Mouse (Mus musculus) spleen, postnatal 14 days (tissue): ENCODE measurements around the gene Tctn1.
"Not testable (repeated sequence)": the region's sequence is repeated elsewhere in the genome, so short reads cannot be mapped to it uniquely, and the experiment has no call there.

ENCODE experiments used
- DNase-seq, 2 experiments: peaks; one replicate each; pipeline ENCODE4 v3.0.0; 2021 to 2022; ENCODE audit warnings: low spot score in 2 of 2

Tctn1 gene

DNA sequence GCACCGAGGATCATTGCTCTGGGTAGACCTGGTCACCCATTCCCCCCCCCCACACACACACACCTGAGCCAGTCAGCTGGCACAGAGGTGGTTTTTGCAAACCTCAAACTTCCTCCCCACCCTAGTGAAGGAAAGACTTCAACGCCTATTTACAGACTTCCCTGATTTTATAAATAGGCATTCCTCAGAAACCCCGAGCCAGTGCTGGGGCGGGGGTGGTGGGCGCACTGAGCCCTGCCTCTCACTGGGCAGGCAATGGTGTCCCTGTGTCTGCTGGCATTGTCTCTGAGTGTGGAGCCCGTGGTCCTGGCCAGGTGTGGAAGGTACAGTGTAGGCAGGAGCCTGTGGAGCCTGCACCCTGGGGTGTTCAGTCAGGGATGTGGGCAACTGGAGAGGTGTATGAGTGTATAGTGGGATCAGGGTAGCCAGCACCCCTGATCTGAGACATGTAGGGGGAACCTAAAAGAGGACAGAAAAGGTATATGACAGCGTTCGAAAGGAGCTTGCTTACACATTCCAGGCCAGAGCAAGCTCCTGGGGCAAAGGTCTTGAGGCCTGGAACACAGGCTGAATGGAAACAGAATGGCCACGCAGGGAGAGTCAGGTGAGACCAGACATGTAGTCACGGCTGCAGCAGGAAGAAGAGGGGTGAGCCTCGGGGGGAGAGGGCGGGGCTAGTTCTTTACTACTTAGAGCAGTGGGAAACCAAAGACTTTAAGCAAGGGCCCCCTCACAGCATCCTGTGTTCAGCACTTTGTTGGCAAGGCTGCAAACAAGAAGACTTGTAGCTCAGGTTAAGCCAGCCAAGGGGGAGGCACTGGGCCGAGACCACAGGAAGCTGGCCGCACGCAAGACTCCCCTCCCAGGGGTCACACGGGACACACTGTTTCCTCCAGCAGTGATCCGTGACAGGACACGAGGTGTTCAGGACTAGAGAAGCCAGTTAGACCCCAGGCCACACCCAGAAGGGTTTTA lies 44.3 kb downstream of the Tctn1 start:
- peak; percentile 57 to 65 for DNase-seq

DNA sequence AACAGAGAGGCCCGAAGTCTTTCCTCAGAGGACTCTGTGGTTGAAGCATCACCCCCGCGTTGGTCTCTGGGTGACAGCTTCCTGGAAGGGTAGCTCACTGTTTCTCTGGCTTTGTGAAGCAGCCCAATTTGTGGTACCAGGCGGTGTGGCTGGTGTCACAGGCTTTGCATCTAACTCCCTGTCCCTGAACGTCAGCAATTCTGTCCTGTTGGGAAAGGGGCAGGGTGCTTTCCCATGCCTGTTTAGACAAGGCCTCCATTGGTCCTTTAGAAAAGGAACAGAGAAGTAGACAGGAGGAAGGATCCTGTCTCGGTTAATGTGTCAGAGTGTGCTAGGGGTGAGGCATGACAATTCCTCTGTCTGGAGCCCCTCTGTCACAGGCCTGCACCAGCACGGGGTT lies 45.3 kb downstream of the Tctn1 start:
- DNase-seq: no peak

DNA sequence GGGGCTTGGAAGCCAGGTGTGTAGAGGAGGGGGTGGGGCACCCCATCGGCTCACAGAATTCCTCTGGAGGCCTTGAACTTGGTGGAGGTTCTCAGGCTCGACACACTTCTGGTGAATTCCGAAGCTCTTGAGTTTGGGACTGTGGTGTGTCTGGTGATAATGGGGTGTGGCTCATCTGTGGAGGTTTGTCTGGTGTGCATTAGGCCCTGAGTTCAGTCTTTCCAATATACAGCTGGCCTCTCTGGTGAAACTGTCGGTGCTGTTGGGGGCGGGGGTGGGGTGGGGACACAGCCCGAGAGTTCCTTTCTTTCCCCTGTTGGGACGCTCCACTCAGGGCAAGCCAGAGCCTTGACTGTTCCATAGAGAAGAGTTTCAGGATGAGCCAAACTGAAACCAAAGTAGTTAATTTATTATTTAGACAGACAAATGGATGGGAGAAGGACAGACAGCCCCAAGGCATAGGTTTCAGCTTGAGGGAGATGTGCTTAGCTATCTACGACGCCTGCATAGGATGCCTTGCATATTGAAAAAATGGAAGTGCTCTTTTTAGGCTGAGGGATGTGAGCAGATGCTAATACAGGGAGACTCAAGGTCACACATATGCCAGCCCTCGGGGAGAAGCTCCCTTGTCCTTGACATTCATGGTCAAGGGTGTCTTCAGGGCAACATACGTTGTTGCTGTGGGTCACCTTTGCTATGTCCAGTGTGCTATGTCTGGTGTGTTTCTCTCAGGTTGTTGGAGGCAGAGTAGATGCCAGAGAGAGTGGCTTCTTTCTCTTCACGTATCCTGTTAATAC lies 46.0 kb downstream of the Tctn1 start:
- no peak for DNase-seq

DNA sequence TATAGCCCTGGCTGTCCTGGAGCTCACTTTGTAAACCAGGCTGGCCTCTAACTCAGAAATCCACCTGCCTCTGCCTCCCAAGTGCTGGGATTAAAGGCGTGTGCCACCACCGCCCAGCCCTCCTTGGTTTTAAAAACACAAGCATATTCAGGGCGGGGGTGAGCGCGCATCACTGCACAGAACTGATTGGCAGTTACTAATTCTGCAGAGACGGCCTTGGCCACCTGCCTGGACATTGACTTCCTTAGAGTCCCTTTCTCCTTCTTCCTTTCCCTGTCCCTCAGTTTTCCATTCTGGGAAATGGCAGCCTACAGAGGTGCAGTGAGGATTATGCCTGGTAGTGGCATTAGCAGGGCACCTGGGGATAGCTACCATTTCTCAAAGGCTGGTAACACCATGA lies 46.6 kb downstream of the Tctn1 start:
- DNase-seq: no peak

DNA sequence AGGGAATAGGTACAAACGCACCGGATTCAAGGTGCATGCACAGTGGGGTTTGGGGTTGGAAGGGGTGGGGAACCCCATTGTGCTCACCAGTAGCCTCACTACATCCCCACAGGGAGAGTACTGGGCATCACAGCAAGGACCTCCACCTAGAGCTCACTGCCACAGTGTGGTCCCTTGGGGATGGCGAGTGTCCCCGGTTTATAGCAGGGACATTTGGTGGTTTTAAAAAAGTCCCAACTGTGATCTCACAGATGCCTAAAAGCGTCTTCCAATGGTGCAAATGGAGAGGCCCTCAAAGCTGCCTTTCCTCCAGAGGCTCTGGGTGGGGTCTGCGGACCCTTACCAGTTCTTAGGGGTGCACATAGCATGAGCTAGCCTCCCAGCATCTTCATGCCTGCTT lies 50.4 kb downstream of the Tctn1 start:
- DNase-seq: no peak

DNA sequence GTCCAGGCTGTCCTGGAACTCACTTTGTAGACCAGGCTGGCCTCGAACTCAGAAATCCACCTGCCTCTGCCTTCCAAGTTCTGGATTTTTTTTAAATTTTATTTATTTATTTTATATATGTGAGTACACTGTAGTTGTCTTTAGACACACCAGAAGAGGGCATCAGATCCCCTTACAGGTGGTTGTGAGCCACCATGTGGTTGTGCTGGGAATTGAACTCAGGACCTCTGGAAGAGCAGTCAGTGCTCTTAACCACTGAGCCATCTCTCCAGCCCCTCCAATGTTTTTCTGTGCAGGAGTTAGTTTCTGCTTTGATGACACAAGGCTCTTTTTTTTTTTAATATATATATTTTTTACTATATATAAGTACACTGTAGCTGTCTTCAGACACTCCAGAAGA lies 51.4 kb downstream of the Tctn1 start:
- DNase-seq: not testable (repeated sequence)

DNA sequence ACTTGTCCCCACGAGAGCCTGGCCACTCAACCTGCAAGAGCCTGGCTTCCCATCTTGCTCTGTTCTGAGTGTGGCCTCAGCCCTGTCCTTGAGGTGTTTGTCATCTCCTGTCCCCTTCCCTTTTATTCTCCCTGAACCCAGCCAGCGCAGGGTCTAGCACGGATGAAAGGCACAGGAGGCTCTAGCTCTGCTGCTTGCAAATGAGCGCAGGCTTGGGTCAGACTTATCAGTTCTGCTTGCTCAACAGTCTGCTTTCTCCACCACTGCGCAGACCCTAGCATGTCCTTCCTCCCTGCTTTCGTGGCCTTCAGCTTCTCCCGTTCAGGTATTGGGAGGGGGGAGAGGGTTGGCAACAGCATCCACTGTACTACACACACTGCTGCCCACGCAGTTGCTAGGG lies 52.1 kb downstream of the Tctn1 start:
- DNase-seq: no peak

DNA sequence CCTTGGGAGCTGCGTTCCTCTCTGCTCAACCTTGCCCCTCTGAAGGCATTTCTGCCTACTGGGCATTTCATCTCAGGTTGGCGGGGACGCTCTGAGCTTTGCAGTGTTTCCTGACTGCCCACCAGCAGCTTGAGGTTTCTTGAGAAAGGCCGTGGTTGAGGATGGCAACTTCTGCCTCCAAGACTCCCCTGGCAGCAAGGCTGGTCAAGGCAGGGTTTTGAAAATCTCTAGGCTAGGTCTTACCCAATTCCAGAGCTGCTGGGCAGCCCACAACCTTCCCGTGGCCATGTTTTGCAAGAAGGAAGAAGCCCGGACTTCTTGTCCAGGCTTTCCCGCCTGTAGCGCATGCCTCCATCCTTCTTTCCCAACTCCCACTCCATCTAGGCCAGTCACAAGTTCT lies 53.4 kb downstream of the Tctn1 start:
- DNase-seq: no peak

DNA sequence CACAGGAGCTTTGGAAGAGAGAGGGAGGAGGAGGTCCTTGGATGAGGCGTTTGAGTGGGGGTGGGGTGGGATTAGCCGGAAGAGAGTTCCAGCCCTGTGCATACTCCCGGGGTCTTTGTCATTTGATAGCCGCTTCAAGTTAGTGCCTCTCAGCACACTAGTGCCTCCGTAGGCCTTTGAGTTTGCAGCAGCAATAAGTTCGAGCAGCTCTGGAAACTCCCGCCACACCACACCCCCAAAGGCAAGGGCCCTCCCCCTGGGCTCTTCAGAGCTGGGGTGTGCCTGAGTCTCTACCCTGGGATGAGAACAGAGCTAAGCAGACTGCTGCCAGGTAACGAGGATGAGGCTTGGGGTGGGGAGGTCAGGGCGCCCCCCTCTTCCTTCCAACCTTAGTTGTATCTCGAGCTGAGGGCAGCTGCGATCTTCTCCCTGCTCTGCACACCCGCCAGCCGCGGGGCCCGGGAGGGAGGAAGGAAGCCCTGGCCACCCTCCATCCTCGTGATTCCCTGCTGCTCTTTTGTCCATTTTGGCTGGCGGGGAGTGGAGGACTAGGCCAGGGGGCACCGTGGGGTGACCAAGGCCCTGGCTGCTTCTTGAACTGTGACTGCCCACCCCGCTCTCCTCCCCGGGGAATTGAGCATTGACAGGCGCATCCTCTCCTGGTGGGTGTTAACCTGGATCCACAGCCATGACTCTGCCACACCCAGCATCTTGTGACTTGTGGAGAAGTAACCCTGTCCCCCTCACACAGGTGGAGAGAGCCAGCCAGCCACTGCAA lies 54.5 kb downstream of the Tctn1 start:
- peak; percentile 49 to 53 for DNase-seq

DNA sequence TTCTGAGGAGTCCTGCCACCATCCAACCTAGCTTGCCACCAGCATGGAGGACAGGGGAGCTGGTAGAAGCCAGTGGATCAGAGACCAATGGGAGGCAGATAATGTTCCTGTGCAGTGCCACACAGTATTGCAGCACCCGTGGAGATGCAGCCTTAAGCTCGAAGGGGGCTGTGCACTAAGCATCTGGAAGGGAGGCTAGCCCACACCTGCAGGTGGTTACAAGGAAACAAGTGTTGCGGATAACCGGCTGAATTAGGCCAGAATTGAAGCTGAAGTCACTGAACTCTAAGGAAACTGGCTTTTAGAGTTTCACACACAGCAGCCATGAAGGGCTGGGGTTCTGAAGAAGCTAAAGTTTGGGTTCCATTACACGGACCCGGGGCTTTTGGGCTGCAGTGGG lies 55.4 kb downstream of the Tctn1 start:
- no peak for DNase-seq

DNA sequence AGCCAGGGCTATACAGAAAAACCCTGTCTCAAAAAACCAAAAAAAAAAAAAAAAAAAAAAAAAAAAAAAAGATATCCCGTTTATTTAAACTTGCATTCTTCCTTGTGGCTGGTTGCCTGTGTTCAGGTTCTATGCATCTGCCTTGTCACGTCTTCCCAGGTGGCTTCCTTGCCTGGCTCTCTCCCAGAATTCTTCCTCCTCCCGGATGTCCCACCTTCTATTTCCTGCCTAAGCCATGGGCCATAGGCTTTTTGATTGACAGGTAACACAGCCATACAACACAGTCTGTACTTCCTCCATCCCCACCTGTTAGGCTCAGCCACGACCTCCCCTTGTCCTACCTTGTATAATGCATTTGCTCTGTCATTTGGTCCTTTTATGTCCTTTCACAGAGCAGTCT lies 57.8 kb downstream of the Tctn1 start, which contains the start of gene Hvcn1:
TSS of gene Hvcn1 (plus strand) at position 330 of the 400 bp plus-strand sequence.
- no peak for DNase-seq

DNA sequence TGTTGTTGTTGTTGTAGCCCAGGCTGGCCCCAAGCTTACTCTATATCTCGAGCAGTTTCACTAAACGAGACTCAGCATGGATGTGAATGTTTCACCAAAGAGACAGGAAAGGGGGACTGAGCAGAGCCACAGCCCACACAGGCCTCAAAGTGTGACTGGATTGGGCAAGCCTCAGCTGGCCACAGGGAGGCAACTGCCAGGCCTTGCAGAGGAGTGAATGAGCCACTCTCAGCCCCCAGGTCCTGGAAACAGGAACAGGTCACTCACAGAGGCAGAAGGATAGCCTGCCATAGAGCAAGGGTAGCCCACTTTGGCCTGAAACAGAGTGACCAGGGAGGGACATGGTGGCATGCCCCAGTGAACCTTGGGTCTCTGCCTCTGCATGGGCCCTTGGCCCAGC lies 60.1 kb downstream of the Tctn1 start:
- DNase-seq: no peak

DNA sequence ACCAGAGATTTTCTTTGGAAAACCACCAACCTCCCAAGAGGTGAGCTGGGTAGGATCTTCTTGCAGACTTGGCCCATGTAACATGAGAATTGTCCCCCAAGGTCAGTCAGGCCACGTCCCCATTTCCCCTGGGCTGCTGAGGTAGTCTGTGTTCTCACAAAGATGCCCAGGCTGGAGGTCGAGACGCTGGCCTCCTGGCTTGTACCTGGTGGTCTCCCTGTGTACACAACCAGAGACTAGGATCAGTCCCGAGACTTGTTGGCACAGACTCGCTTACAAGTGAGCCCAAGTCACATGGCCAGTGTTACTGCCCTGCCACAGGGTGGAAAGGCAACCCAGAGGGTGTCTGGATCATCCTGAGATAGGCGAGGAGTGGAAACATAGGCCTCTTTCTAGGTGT lies 62.4 kb downstream of the Tctn1 start:
- DNase-seq: no peak

DNA sequence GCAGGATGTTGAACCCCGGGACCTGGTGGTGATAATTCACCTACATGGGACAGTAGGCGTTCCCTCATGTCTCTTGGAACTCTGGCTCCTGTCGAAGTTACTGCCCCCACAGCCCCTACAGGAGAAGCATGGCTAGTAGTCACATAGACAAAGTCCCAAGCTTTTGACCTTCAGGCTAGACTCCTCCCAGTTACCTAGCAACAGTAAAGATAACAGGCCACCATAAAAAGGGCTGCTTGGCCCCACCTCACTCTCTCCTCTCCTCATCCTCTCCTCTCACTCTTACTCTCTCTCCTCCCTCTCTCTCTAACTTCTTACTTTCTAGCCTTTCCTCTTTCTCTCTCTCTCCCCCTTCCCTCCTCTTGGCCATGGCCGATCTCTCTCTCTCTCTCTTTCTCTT lies 63.4 kb downstream of the Tctn1 start:
- no peak for DNase-seq

DNA sequence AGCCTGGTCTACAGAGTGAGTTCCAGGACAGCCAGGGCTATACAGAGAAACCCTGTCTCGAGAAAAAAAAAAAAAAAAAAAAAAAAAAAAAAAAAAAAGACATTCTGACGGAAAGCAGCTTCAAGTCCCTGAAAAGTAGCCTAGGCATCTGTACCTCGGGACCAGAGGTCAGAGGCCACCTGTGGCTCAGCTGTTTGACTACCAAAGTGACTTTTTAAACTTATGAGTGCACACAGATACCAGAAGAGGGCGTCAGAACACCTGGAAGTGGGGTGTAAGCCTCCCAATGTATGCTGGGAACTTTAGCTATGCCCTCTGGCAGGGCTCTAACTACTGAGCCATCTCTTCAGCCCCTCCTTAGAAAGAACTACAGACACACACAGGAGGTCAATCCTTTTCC lies 71.9 kb downstream of the Tctn1 start:
- no peak for DNase-seq

DNA sequence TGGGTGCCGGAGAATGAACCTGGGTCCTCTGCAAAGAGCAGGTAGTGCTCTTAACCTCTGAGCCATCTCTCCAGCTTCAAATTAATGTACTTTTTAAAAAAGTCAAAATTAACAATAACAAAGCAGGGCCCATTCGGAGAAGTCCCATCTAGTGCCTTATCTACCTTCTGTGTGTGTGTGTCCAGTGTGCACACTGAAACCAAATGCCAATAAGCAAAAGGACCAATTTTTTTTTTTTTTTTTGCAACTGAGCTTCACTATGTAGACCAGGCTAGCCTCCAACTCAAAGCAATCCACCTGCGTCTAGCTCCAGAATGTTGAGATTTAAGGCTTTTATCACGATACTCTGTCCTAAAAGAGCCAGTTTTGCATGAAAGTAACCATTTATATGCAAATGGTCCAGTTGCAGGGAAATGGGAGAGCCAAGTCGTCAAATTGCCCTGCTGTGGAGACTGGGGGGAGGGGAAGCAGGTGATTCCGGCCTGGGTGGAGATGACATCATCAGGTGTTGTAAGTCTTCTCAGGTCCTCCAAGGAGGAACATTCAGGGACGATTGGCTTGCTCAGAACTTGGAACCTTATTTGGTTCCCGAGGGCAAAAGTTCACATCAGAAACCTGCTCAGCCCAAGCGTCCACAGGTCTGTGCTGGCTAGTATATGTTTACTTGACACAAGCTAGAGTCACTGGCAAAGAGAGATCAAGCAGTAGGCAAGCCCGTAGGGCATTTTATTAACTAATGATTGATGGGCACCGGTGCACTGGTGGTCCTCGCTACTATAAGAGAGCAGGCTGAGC lies 72.8 kb downstream of the Tctn1 start:
- DNase-seq: no peak

DNA sequence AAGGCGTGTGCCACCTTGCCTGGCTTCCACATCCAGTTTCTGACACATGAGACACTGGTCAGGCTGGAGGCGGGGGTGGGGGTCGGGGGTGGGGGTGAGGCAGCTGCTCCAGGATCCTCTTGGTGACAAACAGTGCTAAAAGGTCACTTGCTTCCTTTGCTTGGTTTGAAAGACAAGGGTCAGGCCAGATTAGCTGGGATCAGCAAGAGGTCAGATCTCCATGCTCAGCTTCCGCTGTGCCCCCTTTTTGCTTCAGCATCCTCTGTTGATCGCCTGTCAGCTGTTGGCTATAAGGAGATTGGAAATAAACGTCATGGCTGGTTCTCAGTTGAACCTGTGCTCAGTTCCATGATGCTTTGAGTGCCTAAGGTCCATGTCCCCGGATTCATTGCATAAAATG lies 73.8 kb downstream of the Tctn1 start:
- no peak for DNase-seq

DNA sequence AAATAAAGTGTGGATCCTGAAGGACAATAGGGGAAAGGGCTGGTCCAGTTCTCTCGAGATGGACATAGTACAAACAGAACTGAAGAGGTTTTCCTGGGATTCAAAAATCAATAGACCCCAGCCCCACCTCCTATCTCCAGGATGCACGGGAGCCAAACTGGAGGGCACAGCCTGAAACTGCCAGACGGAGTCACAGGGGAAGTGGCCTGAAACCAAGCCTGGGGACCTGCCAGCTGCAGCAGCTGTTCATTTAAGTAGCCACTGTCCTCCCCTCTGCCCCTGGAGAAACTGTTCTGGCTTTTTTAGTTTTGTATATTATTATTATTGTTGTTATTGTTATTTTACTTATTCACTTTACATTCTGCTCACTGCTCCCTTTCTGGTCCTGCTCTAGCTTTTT lies 75.1 kb downstream of the Tctn1 start:
- DNase-seq: no peak
